Mouse (Mus musculus): ENCODE data around the gene Hlcs. TPM values are rescaled to one million over a fixed set of nuclear protein-coding genes. Genes with fewer than 3 reads are reported as not detected.
A peak's percentile ranks its signal among the peaks of the same experiment; 100 is the strongest.

Hlcs gene
- polyA plus RNA-seq, 1 experiment from 2014 or later = 8.0 TPM

- WGBS = 90% methylated on average over 4 of the region's 4 CpGs
- ATAC-seq = no peak
- peaks cover 5% of the 10 kb centered on the region; the same call in 1 of the 2 replicates for H3K4me1 ChIP-seq (replicated peaks; ENCODE audit: control insufficient read depth, insufficient read depth, low read length)
- no peaks in the 10 kb centered on the region for H3K36me3 ChIP-seq (ENCODE audit: control insufficient read depth, insufficient read depth)
- no peak overlapping the region for H3K9ac ChIP-seq (replicated peaks; ENCODE audit: low read depth, low read length)
- no peak overlapping the region for H3K4me3 ChIP-seq (replicated peaks; ENCODE audit: low read length)
- no peak overlapping the region for H3K27ac ChIP-seq (ENCODE audit: low read length)
- H3K27me3 ChIP-seq (replicated peaks; ENCODE audit: control insufficient read depth, insufficient read depth, low read length) = no peaks in the 10 kb centered on the region
- 0 out of 2 replicates have a peak, but pooled peaks cover 4% of the 10 kb centered on the region for H3K9me3 ChIP-seq (ENCODE audit: control insufficient read depth, low read length)
- H3K4me2 ChIP-seq (ENCODE audit: low read length) = no peak overlapping the region
These were observed 12.2 kb downstream of the Hlcs start for GRCm38 (mm10) chr16:94301194-94301593.

GRCm38 (mm10) chr16:94299210-94299609, 14.2 kb downstream of the Hlcs start:
- Histone ChIP-seq H3K4me1 (replicated peaks; ENCODE audit: control insufficient read depth, insufficient read depth, low read length) (peaks cover 5% of the 10 kb centered on the region; the same call in 1 of the 2 replicates), H3K27ac (ENCODE audit: low read length) (no peak overlapping the region), H3K9me3 (ENCODE audit: control insufficient read depth, low read length) (no peaks in the 10 kb centered on the region), H3K27me3 (replicated peaks; ENCODE audit: control insufficient read depth, insufficient read depth, low read length) (no peaks in the 10 kb centered on the region), H3K9ac (replicated peaks; ENCODE audit: low read depth, low read length) (no peak overlapping the region), H3K4me3 (replicated peaks; ENCODE audit: low read length) (no peak overlapping the region), H3K36me3 (ENCODE audit: control insufficient read depth, insufficient read depth) (no peaks in the 10 kb centered on the region), H3K4me2 (ENCODE audit: low read length) (no peak overlapping the region)
- ATAC-seq = no peak
- 74% methylated on average over 4 of the region's 4 CpGs for WGBS

GRCm38 (mm10) chr16:94298081-94298480, 15.3 kb downstream of the Hlcs start:
- WGBS = 87% methylated on average over 5 of the region's 5 CpGs
- Histone ChIP-seq H3K4me3 (replicated peaks; ENCODE audit: low read length) (no peak overlapping the region), H3K9me3 (ENCODE audit: control insufficient read depth, low read length) (no peaks in the 10 kb centered on the region), H3K9ac (replicated peaks; ENCODE audit: low read depth, low read length) (no peak overlapping the region), H3K4me2 (ENCODE audit: low read length) (no peak overlapping the region), H3K27me3 (replicated peaks; ENCODE audit: control insufficient read depth, insufficient read depth, low read length) (no peaks in the 10 kb centered on the region), H3K4me1 (replicated peaks; ENCODE audit: control insufficient read depth, insufficient read depth, low read length) (peaks cover 5% of the 10 kb centered on the region; the same call in 1 of the 2 replicates), H3K36me3 (ENCODE audit: control insufficient read depth, insufficient read depth) (no peaks in the 10 kb centered on the region), H3K27ac (ENCODE audit: low read length) (no peak overlapping the region)
- no peak for ATAC-seq

GRCm38 (mm10) chr16:94291141-94291540, 22.2 kb downstream of the Hlcs start:
- H3K9ac ChIP-seq (replicated peaks; ENCODE audit: low read depth, low read length) = no peak overlapping the region
- H3K27me3 ChIP-seq (replicated peaks; ENCODE audit: control insufficient read depth, insufficient read depth, low read length) = no peaks in the 10 kb centered on the region
- H3K36me3 ChIP-seq (ENCODE audit: control insufficient read depth, insufficient read depth) = no peaks in the 10 kb centered on the region
- no peak for ATAC-seq
- no peak overlapping the region for H3K4me2 ChIP-seq (ENCODE audit: low read length)
- no peaks in the 10 kb centered on the region for H3K9me3 ChIP-seq (ENCODE audit: control insufficient read depth, low read length)
- peaks cover 12% of the 10 kb centered on the region for H3K4me1 ChIP-seq (replicated peaks; ENCODE audit: control insufficient read depth, insufficient read depth, low read length)
- no peak overlapping the region for H3K27ac ChIP-seq (ENCODE audit: low read length)
- no peak overlapping the region for H3K4me3 ChIP-seq (replicated peaks; ENCODE audit: low read length)
- 82% methylated on average over 4 of the region's 4 CpGs for WGBS

GRCm38 (mm10) chr16:94290073-94290999, 23.0 kb downstream of the Hlcs start:
- peaks cover 12% of the 10 kb centered on the region for H3K4me1 ChIP-seq (replicated peaks; ENCODE audit: control insufficient read depth, insufficient read depth, low read length)
- no peaks in the 10 kb centered on the region for H3K27me3 ChIP-seq (replicated peaks; ENCODE audit: control insufficient read depth, insufficient read depth, low read length)
- peak overlapping the region; percentile 84 for H3K9ac ChIP-seq (replicated peaks; ENCODE audit: low read depth, low read length)
- no peaks in the 10 kb centered on the region for H3K36me3 ChIP-seq (ENCODE audit: control insufficient read depth, insufficient read depth)
- 5% methylated on average over 52 of the region's 52 CpGs for WGBS
- peak; percentile 97 for ATAC-seq
- no peaks in the 10 kb centered on the region for H3K9me3 ChIP-seq (ENCODE audit: control insufficient read depth, low read length)
- peak overlapping the region; percentile 65 for H3K4me3 ChIP-seq (replicated peaks; ENCODE audit: low read length)
- peak overlapping the region; percentile 35 for H3K27ac ChIP-seq (ENCODE audit: low read length)
- peak overlapping the region; percentile 93 for H3K4me2 ChIP-seq (ENCODE audit: low read length)

GRCm38 (mm10) chr16:94289138-94290072, 24.0 kb downstream of the Hlcs start:
- Histone ChIP-seq H3K9me3 (ENCODE audit: control insufficient read depth, low read length) (no peaks in the 10 kb centered on the region), H3K36me3 (ENCODE audit: control insufficient read depth, insufficient read depth) (no peaks in the 10 kb centered on the region), H3K4me3 (replicated peaks; ENCODE audit: low read length) (peak overlapping the region; percentile 65), H3K27ac (ENCODE audit: low read length) (peak overlapping the region; percentile 35), H3K4me1 (replicated peaks; ENCODE audit: control insufficient read depth, insufficient read depth, low read length) (peaks cover 12% of the 10 kb centered on the region), H3K9ac (replicated peaks; ENCODE audit: low read depth, low read length) (peak overlapping the region; percentile 84), H3K27me3 (replicated peaks; ENCODE audit: control insufficient read depth, insufficient read depth, low read length) (no peaks in the 10 kb centered on the region), H3K4me2 (ENCODE audit: low read length) (peak overlapping the region; percentile 93)
- 8% methylated on average over 36 of the region's 39 CpGs for WGBS
- ATAC-seq = peak; percentile 36

- Histone ChIP-seq H3K4me2 (ENCODE audit: low read length) (no peak overlapping the region), H3K27me3 (replicated peaks; ENCODE audit: control insufficient read depth, insufficient read depth, low read length) (no peaks in the 10 kb centered on the region), H3K36me3 (ENCODE audit: control insufficient read depth, insufficient read depth) (no peaks in the 10 kb centered on the region), H3K4me3 (replicated peaks; ENCODE audit: low read length) (no peak overlapping the region), H3K9ac (replicated peaks; ENCODE audit: low read depth, low read length) (no peak overlapping the region), H3K9me3 (ENCODE audit: control insufficient read depth, low read length) (no peaks in the 10 kb centered on the region), H3K27ac (ENCODE audit: low read length) (no peak overlapping the region), H3K4me1 (replicated peaks; ENCODE audit: control insufficient read depth, insufficient read depth, low read length) (peaks cover 12% of the 10 kb centered on the region)
- ATAC-seq = no peak
- WGBS = 85% methylated on average over 9 of the region's 9 CpGs
These were observed 25.5 kb downstream of the Hlcs start for GRCm38 (mm10) chr16:94287826-94288225.

- H3K4me3 ChIP-seq (replicated peaks; ENCODE audit: low read length) = no peak overlapping the region
- H3K4me1 ChIP-seq (replicated peaks; ENCODE audit: control insufficient read depth, insufficient read depth, low read length) = peaks cover 1% of the 10 kb centered on the region
- no peaks in the 10 kb centered on the region for H3K36me3 ChIP-seq (ENCODE audit: control insufficient read depth, insufficient read depth)
- no peak for ATAC-seq
- H3K4me2 ChIP-seq (ENCODE audit: low read length) = no peak overlapping the region
- H3K9ac ChIP-seq (replicated peaks; ENCODE audit: low read depth, low read length) = no peak overlapping the region
- H3K9me3 ChIP-seq (ENCODE audit: control insufficient read depth, low read length) = no peaks in the 10 kb centered on the region
- H3K27me3 ChIP-seq (replicated peaks; ENCODE audit: control insufficient read depth, insufficient read depth, low read length) = no peaks in the 10 kb centered on the region
- 91% methylated on average over 3 of the region's 3 CpGs for WGBS
- no peak overlapping the region for H3K27ac ChIP-seq (ENCODE audit: low read length)
These were observed 29.4 kb downstream of the Hlcs start for GRCm38 (mm10) chr16:94283972-94284371.

GRCm38 (mm10) chr16:94270826-94271225, 42.5 kb downstream of the Hlcs start:
- no peak for ATAC-seq
- H3K4me1 ChIP-seq (replicated peaks; ENCODE audit: control insufficient read depth, insufficient read depth, low read length) = peaks cover 2% of the 10 kb centered on the region; the same call in 1 of the 2 replicates
- no peaks in the 10 kb centered on the region for H3K27me3 ChIP-seq (replicated peaks; ENCODE audit: control insufficient read depth, insufficient read depth, low read length)
- H3K9ac ChIP-seq (replicated peaks; ENCODE audit: low read depth, low read length) = no peak overlapping the region
- no peak overlapping the region for H3K27ac ChIP-seq (ENCODE audit: low read length)
- no peak overlapping the region for H3K4me3 ChIP-seq (replicated peaks; ENCODE audit: low read length)
- 91% methylated on average over 6 of the region's 6 CpGs for WGBS
- no peaks in the 10 kb centered on the region for H3K9me3 ChIP-seq (ENCODE audit: control insufficient read depth, low read length)
- no peaks in the 10 kb centered on the region for H3K36me3 ChIP-seq (ENCODE audit: control insufficient read depth, insufficient read depth)
- no peak overlapping the region for H3K4me2 ChIP-seq (ENCODE audit: low read length)
